Mouse (Mus musculus) ovary, postnatal 14 days (tissue): ENCODE measurements around the gene Hdac4.
A peak's percentile ranks its signal among the peaks of the same experiment; 100 is the strongest.

Experiments
- DNase-seq: peaks from one replicate; pipeline ENCODE4 v3.0.0; 2022; ENCODE audit warnings: low spot score

Hdac4 gene

DNA sequence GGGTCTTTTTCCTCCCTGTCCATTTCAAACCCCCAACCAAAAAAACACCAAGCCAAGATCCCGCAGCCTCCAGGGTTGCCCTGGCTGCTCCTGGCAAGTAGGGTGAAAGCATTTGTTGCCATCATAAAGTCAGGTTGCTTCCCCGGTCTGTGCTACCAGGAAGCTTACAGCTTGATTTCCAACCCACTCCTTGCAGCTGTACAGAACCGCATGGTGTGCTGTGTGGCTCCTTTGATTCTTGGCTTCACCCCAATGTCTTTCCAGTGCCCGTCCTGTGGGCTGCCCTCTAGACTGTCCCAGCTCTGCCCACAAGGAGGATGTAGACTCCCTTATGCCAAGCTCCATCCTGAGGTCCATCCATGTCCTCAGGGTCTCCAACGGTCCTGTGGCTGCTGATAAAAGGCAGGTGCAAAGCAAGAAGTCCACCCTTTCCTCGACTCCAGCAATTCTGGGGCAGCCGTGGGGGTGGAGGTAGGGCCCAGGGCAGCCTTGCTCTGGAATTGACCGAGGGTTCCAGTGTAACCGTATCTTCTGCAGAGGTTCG is 277.2 kb downstream of the Hdac4 start:
- DNase-seq, result no peak

DNA sequence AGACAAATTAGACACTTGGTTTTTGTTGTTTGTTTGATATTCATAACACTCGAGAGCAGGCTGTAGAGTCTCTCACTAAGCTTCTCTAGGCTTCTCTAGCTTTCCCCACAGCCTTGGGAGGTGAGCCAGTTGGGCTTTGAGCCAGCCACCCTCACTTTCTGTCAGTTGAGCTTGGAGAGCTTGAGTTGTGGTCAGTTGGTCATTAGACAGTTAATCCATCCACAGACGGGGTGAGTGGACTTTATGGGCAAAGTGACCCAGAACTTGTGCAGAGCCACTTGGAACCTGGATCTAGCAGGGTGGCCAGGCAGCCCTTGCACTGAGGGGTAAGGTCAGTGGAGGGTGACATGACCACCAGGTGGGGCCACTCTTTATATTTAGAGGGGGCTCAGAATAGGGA is 277.9 kb downstream of the Hdac4 start:
- peak; percentile 69 for DNase-seq

DNA sequence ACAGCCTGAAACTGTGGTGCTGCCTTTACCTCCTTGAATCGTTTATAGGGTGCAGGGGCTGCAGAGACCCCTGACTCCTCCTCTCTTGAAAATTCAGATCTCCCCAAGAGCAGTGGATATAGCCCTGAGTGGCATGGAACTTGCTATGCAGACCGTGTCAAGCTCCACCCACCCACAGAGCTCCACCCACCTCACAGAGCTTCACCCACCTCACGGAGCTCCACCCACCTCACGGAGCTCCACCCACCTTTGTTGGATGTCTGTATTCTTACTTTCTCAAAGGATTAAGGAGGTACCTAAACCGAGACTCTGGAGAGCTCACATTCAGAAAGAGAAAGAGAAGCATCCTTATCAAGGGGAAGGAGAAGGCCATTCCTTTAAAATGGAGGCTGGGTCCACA is 279.5 kb downstream of the Hdac4 start:
- DNase-seq, result no peak

DNA sequence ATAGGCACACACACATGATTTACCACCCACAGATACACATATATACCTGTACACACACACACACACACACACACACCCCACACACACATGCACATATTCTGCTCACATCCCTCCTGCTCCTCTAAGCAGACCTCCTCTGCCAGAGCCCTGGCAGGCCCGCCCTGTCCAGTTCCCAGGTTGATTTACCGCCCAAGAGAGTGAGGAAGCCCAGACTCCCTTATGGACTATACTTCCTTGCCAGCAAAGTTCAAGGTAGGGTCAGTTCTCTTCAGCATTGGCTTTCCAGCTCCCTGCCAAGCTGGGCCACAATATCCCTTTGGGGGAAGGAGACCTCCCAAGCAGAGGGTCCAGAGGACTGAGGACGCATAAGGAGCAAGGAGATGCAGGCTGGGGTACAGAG is 280.9 kb downstream of the Hdac4 start:
- DNase-seq, result no peak

DNA sequence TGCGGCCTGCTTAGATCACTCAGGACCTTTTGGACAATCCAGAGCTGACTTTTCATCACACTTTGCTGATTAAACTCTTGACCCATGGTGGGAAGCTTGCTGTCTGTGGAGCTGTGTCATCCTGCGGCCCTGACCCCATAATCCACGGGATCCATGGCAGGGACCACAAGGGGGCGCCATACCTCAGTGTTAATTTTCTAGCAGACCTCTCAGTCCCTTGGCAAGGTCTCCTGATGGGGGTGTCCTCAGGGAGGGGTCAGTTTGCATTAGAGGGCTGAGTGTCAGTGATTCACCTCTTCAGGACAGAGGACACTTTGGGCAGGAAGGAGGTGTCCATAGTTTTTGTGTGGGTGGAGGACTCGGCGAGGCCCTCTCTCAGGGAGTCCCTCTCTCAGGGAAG is 281.6 kb downstream of the Hdac4 start:
- peak; percentile 62 for DNase-seq

DNA sequence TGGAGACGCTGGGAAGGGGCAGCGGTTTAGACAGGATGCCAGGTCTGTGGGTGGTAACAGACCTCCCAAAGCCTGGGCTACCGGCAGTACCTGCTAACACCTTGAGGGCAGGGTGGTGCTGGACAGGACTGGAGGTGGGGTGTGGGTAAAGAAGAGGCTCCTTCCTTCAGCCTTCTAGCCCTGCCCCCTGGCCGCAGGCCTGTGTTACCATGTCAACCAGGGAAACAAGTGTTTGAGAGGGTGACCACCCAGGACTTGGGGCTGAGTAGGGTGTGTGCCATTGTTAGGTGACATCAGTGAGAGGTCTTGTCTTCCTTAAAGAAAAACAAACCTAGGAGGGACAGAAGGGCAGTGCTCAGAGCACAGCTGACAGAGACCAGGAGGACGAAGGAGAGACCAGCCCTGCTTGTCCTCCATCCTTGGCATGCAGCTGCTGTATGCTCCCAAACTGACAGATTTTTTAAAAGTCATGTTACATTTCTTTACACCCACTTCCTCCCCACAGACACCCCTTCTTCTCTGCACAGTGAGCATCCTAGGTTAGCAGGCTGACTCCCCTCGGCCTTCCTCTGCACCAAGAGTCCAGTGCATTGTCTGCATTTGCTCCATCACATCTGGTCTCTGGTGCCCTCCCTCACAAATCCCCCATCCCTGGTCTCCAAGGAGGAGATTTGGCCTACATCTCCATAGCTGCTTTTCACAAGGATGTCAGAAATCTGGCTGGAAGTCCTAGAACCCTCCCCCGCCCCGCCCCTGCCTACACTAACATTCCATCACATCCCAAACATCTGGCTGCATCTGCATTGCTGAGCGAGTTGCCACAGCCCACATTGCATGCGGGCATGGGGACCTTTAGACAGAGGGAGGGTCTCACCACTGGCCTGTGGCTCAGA is 283.0 kb downstream of the Hdac4 start:
- no peak for DNase-seq

DNA sequence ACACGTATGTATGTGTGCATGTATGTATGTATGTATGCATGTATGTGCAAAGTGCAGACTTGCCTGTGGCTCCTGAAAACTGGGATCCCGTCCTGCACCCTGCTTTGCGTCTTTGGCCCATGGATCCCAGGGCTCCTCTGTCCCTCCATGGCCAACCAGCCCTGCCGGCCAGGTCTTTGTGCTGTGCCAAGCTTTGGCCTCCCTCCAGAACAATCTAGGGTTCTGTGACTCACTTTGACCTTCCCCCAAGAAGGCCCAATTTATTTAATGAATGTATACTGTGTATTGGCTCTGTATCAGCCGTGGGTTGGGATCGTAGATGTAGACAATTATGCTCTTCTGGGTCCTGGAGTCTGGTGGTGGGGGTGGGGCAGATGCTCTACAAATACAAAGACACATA is 290.2 kb downstream of the Hdac4 start:
- no peak for DNase-seq

DNA sequence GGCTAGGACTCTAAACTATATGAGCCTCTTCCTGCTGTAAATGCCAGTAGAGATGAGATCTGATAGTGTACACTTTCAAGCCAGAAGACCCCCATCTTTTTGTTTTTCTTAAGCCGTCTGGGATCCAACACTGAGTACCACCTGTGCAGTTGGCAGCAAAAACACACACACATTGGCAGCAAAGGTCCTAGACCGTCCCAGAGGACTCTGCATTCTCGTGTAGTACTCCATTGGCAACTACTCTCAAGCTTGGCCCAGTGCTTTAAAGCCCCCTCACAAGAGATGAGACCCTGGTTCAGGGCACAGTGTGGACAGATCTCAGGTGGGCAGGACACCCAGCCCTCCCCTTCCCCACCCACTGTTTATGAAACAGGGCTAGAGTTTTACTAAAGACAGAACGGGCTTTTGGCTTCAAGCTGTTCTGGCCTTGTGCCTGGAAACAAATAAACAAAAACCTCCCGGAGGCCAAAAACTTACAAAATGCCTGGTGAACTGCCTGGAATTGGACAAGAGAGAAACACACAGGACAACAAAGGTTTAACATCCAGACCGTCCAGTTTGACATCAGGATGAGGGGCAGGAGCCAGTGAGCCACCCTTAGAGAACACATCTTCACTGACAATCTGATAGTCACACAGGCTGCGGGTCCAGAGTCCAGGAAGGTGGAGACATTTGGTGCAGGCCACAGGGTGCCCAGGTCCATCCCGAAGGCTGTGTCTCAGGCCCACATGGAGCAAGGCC is 292.1 kb downstream of the Hdac4 start:
- no peak for DNase-seq

DNA sequence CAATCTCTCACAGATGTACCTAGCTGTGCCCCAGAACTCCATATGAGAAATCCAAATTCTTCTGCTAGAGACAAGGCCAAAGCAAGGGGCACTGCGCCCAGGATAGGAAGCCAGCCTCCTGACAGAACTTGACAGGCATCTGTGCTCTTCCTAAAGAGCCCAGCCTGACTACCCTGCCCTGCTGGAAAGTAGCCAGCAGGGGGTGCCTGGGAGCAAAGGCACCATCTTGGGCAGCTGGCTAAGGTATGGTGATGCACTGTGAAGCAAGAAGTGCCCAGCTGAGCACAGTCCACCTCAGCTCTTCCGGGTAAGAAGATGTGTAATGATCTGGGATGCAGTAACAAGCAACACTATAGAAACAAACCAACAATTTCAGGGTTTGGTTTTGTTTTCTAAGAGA is 298.4 kb downstream of the Hdac4 start:
- DNase-seq, result no peak

DNA sequence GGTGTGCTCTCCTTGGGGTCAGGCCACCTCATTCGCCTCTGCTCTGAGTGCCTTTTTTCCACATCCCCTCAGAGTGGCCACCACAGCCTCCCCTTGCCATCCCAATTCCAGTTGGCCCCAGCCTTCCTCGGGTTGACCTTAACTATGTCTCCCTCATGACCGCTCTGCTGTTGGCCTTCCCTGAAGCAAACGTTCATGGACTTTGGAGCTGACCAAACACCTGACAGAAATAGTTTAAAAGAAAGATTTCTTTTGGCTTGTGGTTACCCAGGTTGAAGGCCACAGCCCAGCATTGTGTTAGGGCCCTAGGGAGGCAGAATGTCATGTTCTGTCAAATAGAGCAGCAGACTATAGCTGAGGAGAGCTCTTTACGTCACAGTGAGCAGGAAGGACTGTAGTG is 301.2 kb downstream of the Hdac4 start:
- no peak for DNase-seq

DNA sequence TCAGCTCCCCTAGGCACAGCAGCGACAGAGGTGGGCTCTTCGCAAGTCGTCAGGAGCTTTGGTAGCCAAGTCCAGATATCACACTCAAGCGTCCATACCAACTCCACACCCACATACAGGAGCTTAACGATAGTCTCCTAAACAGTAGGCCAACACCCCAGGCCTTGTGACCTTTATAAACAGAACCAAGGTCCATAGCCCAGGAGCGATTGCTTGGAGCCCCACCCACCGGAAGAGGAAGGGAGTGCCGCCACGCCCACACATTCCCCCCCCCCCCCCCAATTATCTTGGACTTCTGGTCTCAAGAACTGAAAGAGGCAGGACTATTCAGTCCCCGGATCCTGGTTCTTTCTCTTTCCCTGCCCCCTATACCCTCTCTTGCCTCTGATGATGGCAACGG is 301.9 kb downstream of the Hdac4 start:
- no peak for DNase-seq

DNA sequence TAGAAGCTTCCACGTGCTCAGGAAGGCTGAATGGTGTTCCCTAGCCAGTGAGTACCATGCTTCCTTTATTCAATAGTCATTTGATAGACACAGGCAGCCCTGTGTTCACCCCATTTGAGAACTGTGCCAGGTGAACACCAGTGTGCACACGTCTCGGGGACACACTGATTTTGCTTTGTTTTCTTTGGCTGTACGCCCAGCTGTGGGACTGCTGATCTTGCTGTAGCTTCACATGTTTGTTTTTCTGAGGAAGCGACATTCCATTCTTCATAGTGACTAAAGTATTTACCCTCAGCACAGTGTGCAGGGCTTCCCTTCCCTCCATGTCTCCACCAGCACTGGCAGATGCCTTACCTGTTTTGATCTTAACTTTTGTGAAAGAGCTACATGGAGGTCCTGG is 312.4 kb downstream of the Hdac4 start:
- no peak for DNase-seq

DNA sequence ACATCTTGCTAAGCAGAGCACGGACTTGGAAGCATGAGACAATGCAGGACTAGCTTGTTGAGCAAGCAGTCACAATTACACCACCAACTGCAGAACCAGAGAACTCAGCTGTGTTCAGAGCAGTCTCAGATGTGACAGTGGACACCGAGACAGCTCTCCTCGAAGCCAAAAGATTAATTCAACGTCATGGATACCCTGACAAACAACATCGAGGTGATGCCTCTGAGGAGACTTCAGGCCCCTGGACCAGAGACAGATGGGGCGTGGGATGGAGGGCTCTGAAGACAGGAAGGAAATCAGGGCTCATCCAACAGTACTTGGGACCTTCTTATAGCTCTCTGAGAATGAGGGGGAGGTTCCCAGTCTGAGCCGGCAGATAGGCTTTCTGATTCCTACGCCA is 314.6 kb downstream of the Hdac4 start:
- no peak for DNase-seq

DNA sequence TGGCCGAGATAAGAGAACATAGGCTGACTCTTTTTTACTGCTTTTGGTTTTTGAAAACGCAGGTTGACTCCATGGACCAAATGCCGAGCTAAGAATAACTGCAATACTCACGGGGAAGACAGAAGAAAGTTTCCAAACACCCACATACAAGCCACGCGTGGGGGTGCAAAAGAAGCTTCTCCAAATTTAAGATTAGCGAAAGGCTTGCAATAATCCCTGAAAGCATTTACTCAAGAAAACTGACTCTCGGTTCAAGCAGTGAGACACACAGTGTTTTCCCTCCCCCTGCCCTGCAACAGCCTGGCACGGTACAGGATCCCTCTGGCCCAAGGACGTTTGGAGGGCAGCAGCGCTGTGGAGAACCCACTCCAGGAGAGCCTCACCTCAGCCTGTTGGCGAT is 315.3 kb downstream of the Hdac4 start:
- DNase-seq, result no peak
